In genomic region chr13:54282149-54282860, GRCm38 (mm10) we compare ENCODE assay signal across 8 mouse cellular contexts.
A peak's percentile ranks its signal among the peaks of the same experiment; 100 is the strongest.
DNase-seq lines count a peak whose midpoint lies in the region; ATAC-seq lines count a peak whose summit lies in the region.

No protein-coding gene starts in this region.

- H3K9ac ChIP-seq in limb, embryonic 11.5 days (ENCODE audit: low read length), result no peak overlapping the region

- H3K36me3 ChIP-seq in limb, embryonic 11.5 days (ENCODE audit: control insufficient read depth, insufficient read depth, low read length), result no peaks in the 10 kb centered on the region

- 17% methylated on average over 17 of the region's 17 CpGs for WGBS in limb, embryonic 11.5 days

- DNase-seq in embryo, embryonic 9.5 days (ENCODE audit: extremely low spot score), result peak; percentile 15
- no peak for DNase-seq in embryo, embryonic 10.5 days (ENCODE audit: low spot score)
- DNase-seq in ovary, postnatal 36 days (ENCODE audit: low spot score), result peak; percentile 11
- no peak for DNase-seq in ovary, postnatal 14 days (ENCODE audit: low spot score)
- DNase-seq in limb, embryonic 11.5 days (ENCODE audit: low spot score), result peak; percentile 43
- DNase-seq in testis, postnatal 10 days (ENCODE audit: low spot score), result peak; percentile 54
- no peak for DNase-seq in spleen, postnatal 14 days (ENCODE audit: low spot score in 2 of 2)
- no peak for DNase-seq in frontal cortex, postnatal 14 days (ENCODE audit: low spot score in 2 of 2)

- no peak for ATAC-seq in limb, embryonic 11.5 days (ENCODE audit: insufficient number of reproducible peaks, low FRiP score, low TSS enrichment, low read depth)

- H3K9me3 ChIP-seq in limb, embryonic 11.5 days (ENCODE audit: control insufficient read depth, low read length), result no peaks in the 10 kb centered on the region

- H3K27ac ChIP-seq in limb, embryonic 11.5 days (replicated peaks; ENCODE audit: low read depth, low read length), result no peak overlapping the region

- 0 out of 2 replicates have a peak, but pooled peaks cover 3% of the 10 kb centered on the region for H3K27me3 ChIP-seq in limb, embryonic 11.5 days (ENCODE audit: control insufficient read depth, insufficient read depth, low read length)

- 0 out of 2 replicates have a peak, but pooled peaks cover 3% of the 10 kb centered on the region for H3K4me1 ChIP-seq in limb, embryonic 11.5 days (ENCODE audit: control insufficient read depth, insufficient read depth, low read length)

- peak overlapping the region; percentile 41 for H3K4me2 ChIP-seq in limb, embryonic 11.5 days (ENCODE audit: low read depth, severe bottlenecking)

- H3K4me3 ChIP-seq in limb, embryonic 11.5 days (ENCODE audit: low read depth, low read length), result peak overlapping the region; percentile 16

Comparison
In these comparisons a context has a peak if more than half of its experiments do, and no peak if none do; other contexts are left out.
1. DNase-seq: peak in embryo, embryonic 9.5 days (single experiment), ovary, postnatal 36 days (single experiment), limb, embryonic 11.5 days (single experiment) and testis, postnatal 10 days (single experiment); none in embryo, embryonic 10.5 days (single experiment), ovary, postnatal 14 days (single experiment), spleen, postnatal 14 days (0 of 2) and frontal cortex, postnatal 14 days (0 of 2).